Mouse (Mus musculus) layer of hippocampus, adult 2 months (tissue): ENCODE data around the gene Gm21988. TPM values are rescaled to one million over a fixed set of nuclear protein-coding genes. Genes with fewer than 3 reads are reported as not detected.

ENCODE experiments used
- DNase-seq, 2 experiments: peaks; one replicate each; pipeline ENCODE4 v3.0.0; 2022; ENCODE audit warnings: low spot score in 2 of 2
- H3K27ac ChIP-seq: fragments of 200-600 bp; 2 replicates; pipeline ENCODE4 v1.8.1; 2022
- H3K4me3 ChIP-seq: fragments of 200-600 bp; 2 replicates; pipeline ENCODE4 v1.8.1; 2022; ENCODE audit warnings: mild to moderate bottlenecking
- CTCF ChIP-seq: fragments of 200-600 bp; conservative IDR thresholded peaks from 2 replicates; pipeline ENCODE4 v1.8.1; 2022; ENCODE audit warnings: antibody characterized with exemption, mild to moderate bottlenecking, moderate library complexity
- total RNA-seq, 2 experiments: library from RNA; stranded (reverse); gene quantifications; 2 replicates each; pipeline ENCODE4 v1.2.3; 2021

Gene Gm21988
- total RNA-seq, 2 experiments from 2014 or later = 3.9 to 4.3 TPM

DNA sequence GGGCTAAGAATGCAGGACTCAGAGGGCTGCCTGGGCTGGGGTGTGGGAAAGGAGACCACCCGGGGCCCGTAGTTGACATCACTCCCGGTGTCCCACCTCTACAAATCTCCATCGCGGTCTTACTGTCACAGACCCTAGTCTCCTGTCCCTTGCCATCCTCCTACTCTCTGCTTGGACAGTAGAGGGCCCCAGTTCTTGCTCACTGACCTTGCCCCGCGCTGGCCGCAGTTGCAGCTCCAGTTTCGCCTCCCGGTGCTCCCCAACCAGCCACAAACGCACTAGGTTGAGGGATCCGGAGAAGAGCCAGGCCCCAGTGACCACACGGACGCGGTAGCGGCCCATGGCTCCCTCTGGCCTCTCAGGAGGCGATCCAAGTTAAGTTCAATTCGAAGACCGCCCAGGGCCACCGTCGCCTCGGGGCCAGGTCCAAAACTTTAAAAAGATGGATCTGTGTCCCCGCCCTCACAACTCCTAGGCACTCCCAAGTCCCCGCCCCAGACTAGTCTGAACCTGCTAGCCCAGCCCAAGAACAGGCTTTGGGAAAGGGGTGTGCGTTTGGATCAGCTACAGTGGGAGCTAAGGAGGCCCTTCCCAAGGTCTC, 15.4 kb upstream of the Gm21988 start, which contains the start of gene Alox12:
Alox12 (minus strand) TSS at position 423 of the 601 bp plus-strand sequence.
- no peak for DNase-seq
- H3K4me3 ChIP-seq = peak within 1 kb of the TSS; percentile 40

DNA sequence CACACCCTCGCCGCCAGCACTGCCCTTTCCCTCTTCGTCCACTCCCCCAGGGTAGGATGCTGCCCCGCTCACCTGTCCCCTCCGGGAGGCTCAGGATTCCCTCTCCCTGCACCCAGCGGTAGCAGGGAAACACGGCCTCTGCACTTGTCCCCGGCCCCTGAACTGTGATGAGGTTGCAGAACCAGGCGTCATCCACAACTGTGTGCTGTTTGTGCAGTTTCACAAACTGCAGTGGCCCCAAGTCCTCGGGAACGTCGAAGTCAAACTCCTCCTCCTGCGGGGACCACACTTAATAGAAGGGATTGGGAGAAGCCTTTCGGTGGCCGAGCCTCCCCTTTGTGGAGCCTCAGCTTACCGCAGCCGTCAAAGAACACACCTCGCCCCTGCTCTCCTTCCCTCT, 14.7 kb upstream of the Gm21988 start:
- H3K27ac ChIP-seq = no peak overlapping the region
- TF ChIP-seq CTCF = no peak
- no peak for DNase-seq
- peak overlapping the region; percentile 40; the same call in 1 of the 2 replicates for H3K4me3 ChIP-seq

More for the DNA sequence above, 15.4 kb upstream of the Gm21988 start, which contains the start of gene Alox12:
- no peak within 1 kb of the TSS for H3K27ac ChIP-seq
- TF ChIP-seq CTCF = peak; percentile 65

DNA sequence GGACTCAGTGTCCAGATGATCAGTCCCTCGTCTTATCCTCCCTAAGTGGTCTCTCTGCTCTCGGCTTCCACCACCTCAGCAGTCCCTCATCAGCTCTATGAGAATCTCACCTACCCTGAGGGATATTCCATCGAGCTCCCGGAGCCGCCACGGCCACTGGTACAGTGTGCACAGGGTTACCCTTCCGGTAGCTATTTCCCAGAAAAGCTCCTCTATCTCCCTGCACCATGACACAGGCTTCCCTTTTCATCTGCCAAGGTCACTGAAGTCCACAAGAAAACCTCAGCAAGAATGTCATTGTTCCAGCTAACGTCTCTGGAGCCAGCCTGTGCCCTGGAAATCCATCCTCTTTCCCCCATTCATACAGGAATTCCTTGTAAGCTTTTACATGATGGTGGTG, 12.2 kb upstream of the Gm21988 start:
- H3K4me3 ChIP-seq = no peak overlapping the region
- no peak for TF ChIP-seq CTCF
- no peak overlapping the region for H3K27ac ChIP-seq
- no peak for DNase-seq

DNA sequence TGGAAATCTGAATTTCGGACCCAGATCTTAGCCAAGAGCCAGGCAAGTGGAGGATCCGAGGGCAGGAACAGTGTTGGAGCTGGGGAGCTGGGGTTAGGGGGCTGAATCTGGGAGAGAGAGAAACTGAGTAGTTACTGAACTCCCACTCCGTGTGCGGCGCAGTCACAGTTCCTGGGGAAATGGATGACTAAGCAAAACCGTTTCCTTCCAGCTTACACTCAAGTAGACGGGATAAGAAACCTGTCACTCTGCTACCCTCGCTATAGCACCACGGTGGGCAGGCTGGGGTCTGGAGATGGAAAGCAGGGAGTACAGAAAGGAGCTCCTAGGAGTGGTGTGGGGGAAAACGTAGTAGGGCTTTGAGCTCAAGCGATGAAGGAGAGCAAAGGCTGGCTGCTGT, 10.5 kb upstream of the Gm21988 start:
- Histone ChIP-seq H3K27ac (no peak overlapping the region), H3K4me3 (no peak overlapping the region)
- no peak for TF ChIP-seq CTCF
- DNase-seq = no peak

DNA sequence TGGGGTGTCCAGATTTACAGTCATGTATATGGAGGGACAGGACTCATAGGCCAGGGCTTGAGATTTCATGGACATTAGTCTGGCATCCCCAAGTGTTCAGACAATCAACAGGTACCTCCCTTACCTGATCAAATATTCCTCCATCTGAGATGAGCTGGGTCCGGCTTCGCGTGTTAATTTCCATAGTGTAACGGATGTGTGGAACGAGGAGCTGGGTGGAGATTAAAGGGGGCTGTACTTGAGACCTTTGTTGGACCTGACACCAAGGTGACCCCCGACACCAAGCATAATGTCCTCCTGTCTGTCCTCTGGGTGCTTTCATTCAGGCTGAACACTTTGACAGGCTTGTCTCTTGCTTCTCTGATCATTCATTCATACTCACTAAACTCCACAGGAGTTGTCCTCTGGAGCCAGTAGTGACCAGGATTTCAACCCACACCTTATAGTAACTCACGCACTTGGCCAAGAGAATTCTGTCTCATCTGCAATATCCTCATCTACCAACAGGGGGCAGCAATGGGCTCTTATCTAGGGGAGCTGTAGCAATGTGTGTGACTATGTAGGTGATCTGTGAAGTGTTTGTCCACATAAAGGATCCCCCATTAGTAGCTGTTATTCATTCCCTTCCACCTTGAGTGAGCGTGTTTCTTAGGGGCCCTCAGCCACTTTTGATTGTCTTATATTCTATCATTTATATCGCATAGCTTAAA, 7.7 kb upstream of the Gm21988 start:
- Histone ChIP-seq H3K27ac (no peak overlapping the region), H3K4me3 (no peak overlapping the region)
- TF ChIP-seq CTCF = peak; percentile 91
- DNase-seq = peak in 1 of 2 experiments; percentile 81

DNA sequence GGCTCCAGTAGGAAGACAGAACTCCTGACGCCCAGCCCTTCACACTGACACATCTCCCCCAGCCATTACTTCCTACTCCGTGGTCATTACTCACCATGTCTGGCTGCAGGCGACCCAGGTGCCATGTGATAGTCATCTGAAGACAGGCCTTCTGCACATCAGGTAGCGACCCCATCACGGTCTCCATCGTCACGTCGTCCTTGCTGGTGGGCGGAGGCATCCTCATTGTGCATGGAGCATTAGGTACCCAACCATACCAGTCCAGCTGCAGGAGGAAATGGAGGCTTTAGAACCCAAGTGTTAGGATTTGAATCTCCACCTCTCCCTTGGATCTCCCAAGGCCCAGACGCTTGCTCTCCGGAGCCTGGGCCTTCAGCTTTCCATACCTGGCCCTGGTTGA, 3.0 kb upstream of the Gm21988 start:
- no peak overlapping the region for H3K27ac ChIP-seq
- no peak for TF ChIP-seq CTCF
- no peak overlapping the region for H3K4me3 ChIP-seq
- DNase-seq = no peak

DNA sequence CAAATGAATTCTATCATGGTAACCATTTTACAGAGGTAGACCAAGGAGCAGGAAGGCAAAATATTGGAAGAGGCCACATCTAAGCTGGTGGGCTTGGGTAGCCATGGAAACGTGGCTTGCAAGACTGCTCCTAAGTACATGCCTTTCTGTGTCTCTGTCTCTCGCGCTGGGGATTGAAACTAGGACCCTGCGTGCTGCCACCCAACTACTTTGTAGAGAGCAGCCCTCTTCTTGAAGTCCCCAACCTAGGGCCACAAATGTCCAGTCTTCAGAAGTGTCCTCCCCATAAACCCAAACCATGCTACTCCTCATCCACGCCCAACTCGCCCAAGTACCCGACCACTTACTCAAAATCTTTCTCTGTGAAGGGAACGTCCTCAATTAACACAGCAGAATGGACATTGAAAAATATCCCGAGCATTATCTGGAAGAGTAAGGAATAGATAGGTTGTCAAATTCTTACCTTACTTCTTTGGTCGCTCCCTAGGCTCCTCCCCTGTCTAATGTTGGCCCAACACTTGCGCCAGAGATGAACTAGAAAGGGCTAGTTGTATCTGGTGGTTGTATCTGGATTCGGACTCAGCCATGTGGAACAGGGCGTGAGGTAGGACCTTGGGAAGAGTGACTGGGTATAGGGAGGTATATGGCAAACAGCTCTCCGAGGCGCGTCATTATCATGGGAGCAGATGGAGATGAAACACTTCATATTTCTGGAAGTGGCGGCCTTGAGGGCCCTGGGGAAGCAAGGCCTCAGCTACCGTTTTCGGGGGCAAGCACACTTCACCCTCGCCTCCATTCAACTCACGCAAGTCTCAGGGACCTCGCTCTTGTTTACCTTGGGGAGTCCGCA, 814 bp downstream of the Gm21988 start:
- DNase-seq = no peak
- no peak for TF ChIP-seq CTCF
- H3K27ac ChIP-seq = peak overlapping the region; percentile 95
- H3K4me3 ChIP-seq = peak overlapping the region; percentile 67

DNA sequence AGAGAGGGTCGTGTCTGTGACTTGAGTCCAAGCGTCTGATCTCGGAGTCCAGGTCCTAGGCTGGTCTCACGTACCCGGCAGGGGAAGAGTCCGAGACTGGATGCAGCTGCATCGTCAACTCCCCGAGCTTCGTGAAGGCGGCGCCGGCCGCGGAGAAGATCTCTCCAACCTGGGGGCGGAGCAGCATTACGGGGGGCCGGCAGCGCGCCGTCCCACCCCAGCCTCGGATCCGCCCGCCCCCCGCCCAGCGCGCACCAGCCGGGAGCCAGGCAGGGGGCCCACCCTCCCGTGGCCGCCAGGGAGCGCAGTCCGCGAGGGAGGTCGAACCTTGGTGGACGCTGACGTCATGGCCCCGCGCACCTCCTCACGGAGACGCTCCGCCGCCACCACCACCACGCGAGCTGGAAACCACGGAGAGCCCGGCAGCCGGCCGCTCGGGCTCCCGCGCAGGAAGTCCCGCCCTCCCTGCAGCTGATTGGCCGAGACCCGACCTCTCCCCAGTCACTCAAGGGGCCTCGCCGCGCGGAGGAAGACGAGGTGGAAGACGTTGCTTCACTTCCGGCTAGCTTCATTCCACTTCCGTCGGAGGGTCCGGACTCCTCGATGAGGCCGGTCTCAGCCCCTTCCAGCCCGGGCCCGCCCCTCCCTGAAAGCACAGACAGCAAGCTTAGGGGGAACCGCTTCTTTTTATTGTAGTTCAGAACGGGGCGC, 2.0 kb downstream of the Gm21988 start, which contains the start of gene 0610010K14Rik:
0610010K14Rik (minus strand) TSS at position 458 of the 711 bp plus-strand sequence.
- peak; percentile 81 for TF ChIP-seq CTCF
- peak; percentile 97 to 99 for DNase-seq
- Histone ChIP-seq H3K4me3 (peak within 1 kb of the TSS; percentile 67), H3K27ac (peak within 1 kb of the TSS; percentile 95)

DNA sequence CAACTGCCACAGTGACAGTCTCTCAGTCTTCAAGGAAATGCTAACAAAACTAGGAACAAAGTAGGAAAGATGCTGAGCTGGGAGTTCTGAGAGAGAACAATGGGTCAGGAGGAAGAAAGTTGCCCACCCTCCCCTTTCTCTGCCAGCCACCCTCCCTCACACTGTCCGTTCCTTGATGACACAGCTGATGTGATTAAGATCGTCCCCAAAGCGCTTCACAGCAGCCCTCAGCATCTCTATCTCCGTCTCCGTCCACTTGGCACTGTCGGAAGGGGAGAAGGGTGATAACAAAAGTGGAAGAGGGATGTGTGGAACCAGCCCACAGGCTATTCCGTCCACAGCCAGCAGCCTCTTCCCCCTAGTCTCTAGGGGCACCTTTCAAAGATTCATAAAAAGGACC, 2.9 kb downstream of the Gm21988 start:
- Histone ChIP-seq H3K4me3 (peak overlapping the region; percentile 67), H3K27ac (peak overlapping the region; percentile 95)
- TF ChIP-seq CTCF = no peak
- DNase-seq = no peak

DNA sequence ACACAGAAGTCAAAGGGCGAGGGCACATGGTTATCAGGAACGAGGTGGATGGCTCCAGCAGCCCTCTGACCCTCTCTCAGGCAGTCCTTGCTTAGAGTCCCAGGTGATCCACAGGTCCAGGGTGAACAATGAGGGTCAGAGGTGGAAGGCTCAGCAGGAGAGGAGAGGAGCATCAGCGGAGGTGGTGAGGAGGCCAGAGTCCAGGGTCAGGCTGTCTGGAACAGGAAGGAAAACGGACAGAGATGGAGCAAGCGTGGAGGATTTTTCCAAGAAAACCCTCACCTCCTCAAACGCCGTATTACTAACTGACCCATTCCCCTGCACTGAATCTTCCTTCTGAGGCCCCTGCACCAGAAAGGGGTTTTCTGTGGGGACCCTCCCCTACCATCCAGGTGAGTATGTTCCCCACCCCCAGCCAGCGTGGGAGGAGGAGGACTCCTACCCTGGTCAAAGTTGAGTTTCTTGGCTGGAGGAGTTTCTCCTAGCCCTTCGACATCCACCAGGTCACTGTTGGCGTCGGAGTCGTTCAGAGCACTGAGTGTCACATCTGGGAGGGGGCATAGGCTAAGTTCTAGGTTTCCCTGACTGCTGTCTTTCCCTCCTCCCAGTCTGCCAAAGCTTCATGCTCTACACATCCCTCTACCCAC, 4.3 kb downstream of the Gm21988 start:
- H3K27ac ChIP-seq = 0 out of 2 replicates have a peak overlapping the region, but pooled peaks have one; percentile 2
- H3K4me3 ChIP-seq = no peak overlapping the region
- no peak for TF ChIP-seq CTCF
- no peak for DNase-seq

DNA sequence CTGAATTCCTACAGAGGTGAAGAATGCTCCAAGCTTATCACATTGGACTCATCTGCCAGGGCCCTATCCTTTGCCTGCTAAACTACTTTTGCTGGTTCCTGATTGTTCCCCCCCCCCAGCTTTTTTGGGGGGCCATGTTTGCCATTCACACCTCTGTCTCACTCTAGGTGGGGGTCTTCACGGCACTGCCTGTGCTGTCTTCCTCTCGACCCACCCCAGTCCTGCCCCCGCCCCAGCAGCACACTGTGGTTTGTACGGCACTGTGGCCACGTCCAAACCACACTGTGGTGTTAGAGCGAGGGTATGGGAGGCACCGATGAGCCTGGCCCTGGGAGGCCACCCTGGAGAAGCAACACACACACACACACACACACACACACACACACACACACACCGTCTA, 5.1 kb downstream of the Gm21988 start:
- Histone ChIP-seq H3K4me3 (no peak overlapping the region), H3K27ac (no peak overlapping the region)
- TF ChIP-seq CTCF = no peak
- no peak for DNase-seq

DNA sequence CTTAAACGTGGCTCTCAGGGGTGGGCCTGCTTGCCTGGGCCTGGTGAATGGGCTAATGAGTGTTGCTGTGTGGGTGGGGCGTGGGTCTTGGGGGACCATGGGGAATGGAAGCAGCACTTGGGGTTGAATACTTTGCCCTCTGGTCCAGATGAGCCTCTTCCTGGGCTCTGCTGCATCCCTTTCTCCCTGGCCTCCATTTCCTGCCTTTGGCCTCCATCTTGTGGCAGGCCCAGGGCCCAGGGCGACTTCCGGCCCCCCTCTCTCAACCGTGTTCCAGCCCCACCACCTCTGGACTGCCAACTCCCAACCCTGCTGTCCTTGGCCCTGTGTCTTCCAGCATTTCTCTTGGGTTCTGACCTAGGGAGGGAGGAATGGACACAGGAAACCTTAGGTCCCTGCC, 5.6 kb downstream of the Gm21988 start:
- H3K4me3 ChIP-seq = no peak overlapping the region; the same call in 1 of the 2 replicates
- DNase-seq = no peak
- no peak for TF ChIP-seq CTCF

More for the DNA sequence above, 5.6 kb downstream of the Gm21988 start:
- peak overlapping the region; percentile 48; the same call in 1 of the 2 replicates for H3K27ac ChIP-seq
